Mouse (Mus musculus) heart, adult 9 months (tissue): ENCODE data around the gene Togaram2.
"Not testable (repeated sequence)": the region's sequence is repeated elsewhere in the genome, so short reads cannot be mapped to it uniquely, and the experiment has no call there.

Experiments
- DNase-seq, 2 experiments: peaks; one replicate each; pipeline ENCODE4 v3.0.0; 2022; ENCODE audit warnings: low spot score in 2 of 2

The Togaram2 gene

GRCm38 (mm10) chr17:71730655-71731054, 57.6 kb downstream of the Togaram2 start:
- peak; percentile 72 to 76 for DNase-seq

DNA sequence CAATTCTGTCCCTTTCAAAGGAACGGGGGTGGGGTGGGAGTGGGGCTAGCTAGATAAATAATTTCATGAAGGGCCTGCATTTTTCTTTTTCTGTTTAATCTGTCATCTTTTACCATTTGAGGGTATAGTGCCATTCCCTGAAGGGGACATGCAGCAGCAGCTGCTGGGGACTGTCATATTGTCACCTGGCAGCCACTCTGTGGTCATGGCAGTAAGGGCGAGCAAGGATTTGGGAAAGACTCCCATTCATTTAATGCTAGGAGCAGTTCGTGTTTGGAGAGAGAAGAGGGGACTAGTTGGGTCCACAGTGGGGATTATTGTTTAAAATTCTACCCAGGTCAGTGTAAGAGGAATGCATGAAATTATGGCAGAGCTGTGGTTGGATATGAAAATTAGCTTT, 63.4 kb downstream of the Togaram2 start:
- no peak for DNase-seq

DNA sequence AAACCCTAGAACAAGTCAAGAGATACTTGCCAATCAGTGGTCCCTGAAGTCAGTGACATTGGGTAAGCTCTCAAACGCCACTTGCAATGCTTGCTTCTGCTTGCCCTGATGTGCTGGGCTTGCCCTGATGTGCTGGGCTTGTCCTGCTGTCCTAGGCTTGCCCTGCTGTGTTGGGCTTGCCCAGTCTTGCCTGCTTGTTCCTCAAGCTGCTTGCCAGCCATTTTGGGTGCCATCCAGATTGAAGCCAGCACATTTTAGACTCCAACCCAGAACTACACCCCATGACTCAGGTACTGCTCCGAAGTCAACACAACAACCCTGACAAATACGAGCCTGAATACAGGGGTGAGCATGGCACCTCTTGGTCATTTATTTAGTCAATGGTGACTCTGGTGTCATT, 69.1 kb downstream of the Togaram2 start:
- DNase-seq: no peak

GRCm38 (mm10) chr17:71742935-71743334, 69.9 kb downstream of the Togaram2 start:
- no peak for DNase-seq

GRCm38 (mm10) chr17:71746114-71746513, 73.1 kb downstream of the Togaram2 start:
- DNase-seq: no peak

GRCm38 (mm10) chr17:71747561-71747960, 74.5 kb downstream of the Togaram2 start:
- DNase-seq: no peak

DNA sequence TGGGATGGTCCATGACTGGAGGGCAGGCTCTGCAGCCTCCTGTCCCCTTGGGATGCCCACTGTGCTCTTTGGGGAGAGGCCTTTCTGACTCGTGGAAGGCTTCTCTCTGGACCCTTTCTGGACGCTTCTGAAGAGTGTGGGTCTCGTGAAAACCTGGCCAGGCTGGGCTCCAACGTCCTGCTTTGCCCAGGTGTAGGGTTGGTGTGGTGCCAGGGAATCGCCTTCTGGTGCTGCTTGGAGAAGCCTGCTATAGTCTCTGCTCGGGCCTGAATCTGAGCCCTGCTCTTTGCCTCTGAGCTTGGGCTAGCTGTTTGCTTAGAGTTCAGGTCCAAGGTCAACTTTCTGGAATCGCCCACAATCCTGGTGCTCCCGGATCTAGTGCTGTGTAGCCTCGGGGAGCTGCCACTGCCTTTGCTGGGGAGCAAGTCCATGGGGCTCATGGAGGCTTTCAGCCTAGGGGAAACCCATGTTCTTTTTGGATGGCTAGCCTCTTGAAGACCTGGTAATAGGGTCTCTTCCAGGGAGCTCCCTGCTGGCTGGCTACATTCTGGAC, 76.6 kb downstream of the Togaram2 start:
- DNase-seq: no peak

DNA sequence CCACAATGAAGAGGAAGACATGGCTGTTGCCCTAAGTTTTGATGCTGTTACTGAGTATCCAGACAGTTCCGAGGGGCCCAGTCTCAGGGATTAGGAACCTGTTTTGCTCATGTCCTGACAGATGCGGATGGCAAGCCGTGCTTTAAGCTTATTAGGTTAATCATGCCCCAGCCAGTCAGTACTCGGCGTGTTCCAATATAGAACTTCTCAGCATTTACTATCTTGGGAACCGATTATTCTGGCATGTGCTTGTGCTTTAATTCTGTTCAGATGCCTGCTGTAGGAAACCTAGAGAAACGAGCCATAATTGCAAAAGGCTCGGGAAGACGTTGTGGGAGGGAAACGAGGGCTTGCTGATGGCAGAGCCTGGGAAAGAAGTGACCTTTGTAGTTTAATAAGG, 79.8 kb downstream of the Togaram2 start, which contains the start of gene Pcare:
Pcare (minus strand) TSS at position 64 of the 400 bp plus-strand sequence.
- no peak for DNase-seq

DNA sequence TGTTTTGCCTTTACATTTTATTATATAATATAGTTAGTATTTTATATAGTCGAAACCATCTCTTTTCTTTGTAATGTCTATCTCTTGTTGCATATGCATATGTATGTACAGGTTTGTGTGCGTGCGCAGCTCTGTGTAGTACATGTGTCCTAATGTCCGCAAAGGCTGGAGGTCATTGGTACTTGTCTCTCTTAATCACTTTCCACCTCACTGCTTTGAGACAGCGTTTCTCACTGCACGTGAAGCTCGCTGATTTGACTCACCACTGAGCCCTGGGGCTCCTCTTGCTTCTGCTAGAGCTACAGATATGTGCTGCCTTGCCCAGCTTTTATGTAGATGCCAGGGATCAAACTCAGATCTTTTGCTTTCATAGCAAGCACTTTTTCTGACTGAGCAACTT, 87.5 kb downstream of the Togaram2 start:
- DNase-seq: no peak

- not testable (repeated sequence) for DNase-seq
Measured at GRCm38 (mm10) chr17:71768173-71768572, 95.1 kb downstream of the Togaram2 start, which contains the start of gene Clip4. Gene Clip4, plus strand, starts transcription at chr17:71768473.

- DNase-seq: no peak
Measured at GRCm38 (mm10) chr17:71769564-71769963, 96.5 kb downstream of the Togaram2 start.

DNA sequence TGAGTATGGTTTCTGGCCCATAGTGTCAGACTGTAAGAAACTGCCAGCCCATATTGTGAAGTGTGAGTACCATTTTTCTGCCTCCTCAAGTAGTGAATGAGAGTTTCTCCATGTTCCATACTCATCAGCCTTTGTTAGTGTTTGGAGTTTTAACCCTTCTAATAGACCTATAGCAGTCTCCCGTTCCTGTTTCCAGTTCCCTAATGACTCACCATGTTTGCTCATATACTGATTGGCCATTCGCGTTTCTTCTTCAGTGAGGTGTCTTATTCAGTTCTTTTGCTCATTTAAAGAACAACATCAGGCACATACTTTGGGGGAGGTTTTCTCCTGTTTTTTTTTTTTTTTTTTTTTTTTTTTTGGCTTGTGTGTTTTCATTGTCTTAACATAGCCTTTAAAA, 97.6 kb downstream of the Togaram2 start:
- no peak for DNase-seq

- no peak for DNase-seq
Measured at GRCm38 (mm10) chr17:71774173-71774572, 101.1 kb downstream of the Togaram2 start.

DNA sequence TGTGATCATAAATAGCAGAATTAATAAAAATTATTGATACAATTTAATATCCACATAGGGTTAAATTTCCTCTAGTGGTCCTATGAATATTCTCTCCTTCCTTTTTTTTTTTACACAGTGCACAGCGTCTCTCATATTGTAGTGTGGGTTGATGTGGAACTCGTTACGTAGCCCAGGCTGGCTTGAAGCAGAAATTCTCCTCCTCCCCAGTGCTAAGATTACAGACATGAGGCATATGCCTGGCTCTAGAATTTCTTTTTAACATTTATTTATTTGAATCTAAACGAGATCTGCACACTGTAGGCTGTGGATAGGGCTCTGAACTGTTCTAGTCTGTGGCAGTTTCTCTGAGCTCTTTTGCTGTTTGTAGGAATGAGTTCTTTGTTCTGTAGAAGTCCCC, 102.2 kb downstream of the Togaram2 start:
- no peak for DNase-seq

DNA sequence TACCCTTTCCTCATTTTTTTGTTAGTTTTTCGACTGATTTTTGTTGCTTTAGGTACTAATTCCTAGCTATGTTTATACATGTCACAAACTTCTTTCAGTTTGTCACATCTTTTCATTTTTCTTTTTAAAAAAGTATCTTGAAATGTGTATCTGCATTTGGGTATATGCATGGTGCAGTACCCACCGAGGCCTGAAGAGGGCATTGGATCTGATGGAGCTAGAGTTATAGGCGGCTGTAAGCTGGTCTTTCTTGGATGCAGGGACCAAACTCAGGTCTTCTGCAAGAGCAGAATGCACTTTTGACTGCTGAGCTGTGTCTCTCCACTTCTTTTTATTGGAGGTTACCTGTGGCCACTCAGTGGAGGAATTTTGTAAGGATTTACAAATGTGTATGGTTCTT, 105.6 kb downstream of the Togaram2 start:
- no peak for DNase-seq
